Mouse (Mus musculus) ES-E14 (cell line): ENCODE results near the gene Tacc3.

Experiments used
- CHD2 ChIP-seq: IDR thresholded peaks from 2 replicates; pipeline ENCODE4 v1.6.1; 2014; ENCODE audit warnings: mild to moderate bottlenecking, low read depth, low read length, inconsistent platforms
- HCFC1 ChIP-seq: IDR thresholded peaks from 2 replicates; pipeline ENCODE4 v1.6.1; 2012; ENCODE audit warnings: low read length, inconsistent platforms, borderline replicate concordance; ENCODE audit not compliant: insufficient read depth
- MAFK ChIP-seq: IDR thresholded peaks from 2 replicates; pipeline ENCODE4 v1.6.1; 2014; ENCODE audit warnings: mild to moderate bottlenecking, low read depth, low read length, inconsistent platforms; ENCODE audit not compliant: insufficient read depth
- ZC3H11A ChIP-seq: IDR thresholded peaks from 2 replicates; pipeline ENCODE4 v1.6.1; 2012; ENCODE audit warnings: low read depth, mild to moderate bottlenecking, inconsistent platforms, low read length, borderline replicate concordance
- ZNF384 ChIP-seq: IDR thresholded peaks from 2 replicates; pipeline ENCODE4 v1.6.1; 2012; ENCODE audit warnings: low read depth, low read length, inconsistent platforms

GRCm38 (mm10) chr5:33694848-33695717, 37.2 kb downstream of the Tacc3 start:
- TF ChIP-seq HCFC1 (no peak), MAFK (no peak), ZC3H11A (no peak), ZNF384 (no peak), CHD2 (no peak)
